Mouse (Mus musculus) adrenal gland, postnatal 14 days (tissue): Measurements from ENCODE around the gene Akr1b3. TPM values are rescaled to one million over a fixed set of nuclear protein-coding genes. Genes with fewer than 3 reads are reported as not detected.

Experiments
- DNase-seq: peaks from one replicate; pipeline ENCODE4 v3.0.0; 2021; ENCODE audit warnings: mixed read lengths
- total RNA-seq: library from RNA; stranded (reverse); gene quantifications from 2 replicates; pipeline ENCODE4 v1.2.3, GENCODE M21; 2021

The Akr1b3 gene
- total RNA-seq, 1 experiment from 2014 or later = 151 TPM

DNA sequence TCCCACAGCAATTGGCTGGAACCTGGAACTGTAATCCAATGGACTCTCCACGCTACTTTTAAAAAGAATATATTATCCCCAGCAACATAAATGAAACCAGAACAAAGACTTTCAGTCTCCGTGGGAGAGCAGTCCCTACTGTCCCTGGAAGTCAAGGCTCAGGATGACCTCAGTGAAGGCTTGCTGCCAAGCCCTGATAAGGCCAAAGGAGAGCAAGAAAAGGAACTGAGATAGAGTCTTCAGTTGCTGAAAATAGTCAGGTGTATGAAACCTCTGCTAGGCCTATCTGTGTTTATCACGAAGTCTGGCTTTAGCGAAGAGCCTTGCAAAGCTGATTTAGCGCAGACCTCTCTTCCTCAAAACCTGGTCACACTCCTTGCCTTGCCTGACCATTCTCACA, 14.1 kb upstream of the Akr1b3 start:
- DNase-seq = peak; percentile 61

GRCm38 (mm10) chr6:34322121-34322520, 4.8 kb upstream of the Akr1b3 start:
- DNase-seq = no peak

DNA sequence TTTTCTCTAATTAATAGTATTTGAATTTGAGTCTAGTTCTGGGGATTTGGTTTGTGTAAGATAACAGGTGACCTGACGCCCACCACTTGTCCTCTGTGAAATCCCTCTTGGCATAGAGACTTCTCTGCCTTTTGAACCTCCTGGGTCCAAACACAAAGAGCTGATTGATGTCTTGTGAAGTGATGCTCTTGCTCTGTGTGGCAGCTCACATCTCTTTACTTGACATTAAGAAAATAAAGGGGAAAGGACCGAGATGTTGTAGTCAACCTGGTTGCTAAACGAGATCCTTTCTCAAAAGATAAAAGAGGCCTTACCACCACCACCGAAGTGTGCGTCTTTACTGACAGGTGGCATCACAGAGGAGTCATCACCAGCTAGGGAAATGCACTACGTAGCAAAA, 1.4 kb upstream of the Akr1b3 start:
- DNase-seq = no peak

DNA sequence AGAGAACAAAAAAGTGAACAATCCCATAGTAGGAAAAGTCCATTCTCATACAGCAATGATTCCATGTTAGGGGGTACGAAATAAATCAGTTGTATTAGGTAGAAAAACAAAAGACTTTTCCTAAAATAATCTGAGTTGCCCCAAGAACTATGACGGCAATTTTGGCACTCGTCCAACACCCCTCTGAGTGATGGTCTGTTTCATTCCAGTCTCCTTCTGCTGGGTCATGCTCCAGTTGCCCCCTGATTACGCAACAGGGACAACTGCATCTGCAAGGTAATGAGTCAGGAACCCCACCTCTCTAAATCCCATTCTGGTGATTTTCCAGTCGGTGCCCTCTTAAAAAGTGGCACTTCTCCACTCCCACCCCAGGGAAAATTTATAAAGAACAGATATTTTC, 894 bp upstream of the Akr1b3 start:
- DNase-seq = peak; percentile 76

DNA sequence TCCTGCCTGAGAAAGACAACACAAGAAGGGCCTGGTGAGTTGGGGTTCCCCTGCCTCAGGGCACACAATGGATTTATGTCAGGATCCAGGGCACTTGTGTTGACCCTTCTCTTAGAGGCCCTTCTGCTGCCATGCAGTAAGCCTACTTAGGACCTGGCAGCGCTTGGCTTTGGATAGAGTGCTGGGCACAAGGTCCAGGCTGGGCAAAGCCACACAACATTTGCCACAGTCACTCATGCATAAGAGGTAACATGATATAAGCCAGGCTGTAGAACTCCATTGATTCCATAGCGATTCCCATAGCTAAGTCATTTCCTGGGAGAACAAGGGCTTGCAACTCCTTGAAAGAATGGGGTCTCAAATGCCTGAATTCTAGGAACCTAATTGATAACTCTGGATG, 3.4 kb downstream of the Akr1b3 start:
- DNase-seq = no peak

DNA sequence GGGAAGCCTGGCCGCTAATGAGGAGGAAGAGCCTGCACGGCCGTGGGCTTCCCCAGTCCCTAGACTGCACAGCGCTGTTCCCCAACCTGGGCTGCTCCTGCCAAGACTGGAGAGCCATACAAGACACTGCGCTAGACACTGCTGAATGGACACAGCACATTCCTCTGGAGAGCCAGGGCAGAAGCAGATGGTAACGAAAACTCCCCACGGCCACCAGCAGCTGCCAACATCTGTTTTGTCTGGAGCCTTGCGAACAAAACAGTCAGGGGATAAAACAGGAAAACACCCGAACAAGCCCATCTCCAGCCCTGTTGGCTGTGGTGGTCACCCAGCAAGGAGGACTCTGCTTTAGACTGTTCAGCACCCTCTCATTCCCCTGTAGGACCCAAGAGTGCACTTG, 3.9 kb downstream of the Akr1b3 start:
- DNase-seq = no peak

DNA sequence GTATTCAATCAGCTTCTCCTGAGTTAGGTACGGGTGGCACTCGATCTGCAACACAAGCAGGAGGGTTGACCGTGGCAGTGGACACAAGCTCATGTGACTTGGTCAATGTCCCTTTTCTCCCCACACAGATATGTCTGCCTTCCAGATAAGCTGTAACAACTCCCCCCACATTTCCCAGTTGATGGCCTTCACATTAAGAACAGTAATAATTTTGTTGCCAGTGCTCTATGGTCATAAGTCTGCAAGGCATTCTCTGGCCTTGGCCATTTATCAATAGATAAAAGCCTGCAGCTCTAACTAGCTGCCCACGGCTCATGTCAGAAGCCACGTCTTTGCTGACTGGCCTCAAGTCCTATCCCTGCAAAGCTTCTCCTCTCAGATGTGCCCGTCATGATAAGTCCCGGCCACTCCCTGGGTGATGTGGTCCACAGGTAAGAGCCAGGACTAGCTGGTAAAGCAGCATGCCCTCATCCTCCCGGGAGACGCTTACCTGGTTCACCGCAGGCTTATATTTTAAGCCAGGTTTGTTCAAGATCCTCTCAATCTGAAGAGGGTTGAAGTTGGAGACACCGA, 7.2 kb downstream of the Akr1b3 start:
- DNase-seq = peak; percentile 48

GRCm38 (mm10) chr6:34309526-34309925, 7.8 kb downstream of the Akr1b3 start:
- DNase-seq = no peak

DNA sequence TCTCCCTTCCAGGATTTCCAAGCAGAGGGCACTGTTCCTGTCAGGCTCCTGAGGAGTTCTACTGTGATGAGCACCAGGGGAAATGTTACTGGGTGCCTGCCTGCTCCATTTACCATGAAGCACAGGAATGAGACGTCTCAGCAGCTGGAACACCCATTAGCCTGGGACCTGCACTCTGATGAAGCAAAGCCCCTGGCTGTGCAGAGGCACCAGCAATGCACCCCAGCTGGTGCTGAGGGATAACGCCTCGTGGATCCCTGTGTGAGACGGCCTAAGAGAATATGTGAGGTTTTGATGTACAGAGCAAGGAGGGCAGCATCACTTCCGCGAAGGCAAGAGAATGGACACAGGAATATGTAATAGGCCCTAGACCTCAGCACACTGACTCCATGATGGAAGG, 10.5 kb downstream of the Akr1b3 start:
- no peak for DNase-seq

DNA sequence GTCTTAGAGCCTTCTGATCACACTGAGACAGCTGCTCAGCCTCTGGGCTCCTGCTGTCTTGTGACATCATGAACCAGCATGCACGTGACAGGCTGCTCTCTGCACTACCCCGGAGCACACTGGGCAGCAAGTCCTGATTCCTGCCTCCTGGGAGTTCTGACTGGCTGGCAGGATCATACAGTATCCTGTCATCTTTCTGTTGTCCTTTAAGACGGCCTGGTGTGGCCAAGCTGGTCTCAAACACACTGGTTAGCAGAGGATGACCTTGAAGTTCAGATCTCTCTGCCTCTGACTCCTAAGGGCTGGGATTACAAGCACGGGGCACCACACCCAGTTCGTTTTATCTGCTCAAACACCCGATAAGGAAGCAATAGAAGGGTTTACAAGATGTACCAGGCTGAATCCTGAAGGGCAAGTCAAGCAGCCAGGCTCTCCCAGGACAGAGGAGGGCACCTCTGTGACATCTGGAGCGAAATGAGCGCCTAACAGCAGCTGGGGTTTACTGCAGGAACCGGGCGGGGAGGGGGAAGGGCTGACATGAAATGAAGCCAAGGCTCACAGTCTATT, 12.5 kb downstream of the Akr1b3 start:
- peak; percentile 77 for DNase-seq

DNA sequence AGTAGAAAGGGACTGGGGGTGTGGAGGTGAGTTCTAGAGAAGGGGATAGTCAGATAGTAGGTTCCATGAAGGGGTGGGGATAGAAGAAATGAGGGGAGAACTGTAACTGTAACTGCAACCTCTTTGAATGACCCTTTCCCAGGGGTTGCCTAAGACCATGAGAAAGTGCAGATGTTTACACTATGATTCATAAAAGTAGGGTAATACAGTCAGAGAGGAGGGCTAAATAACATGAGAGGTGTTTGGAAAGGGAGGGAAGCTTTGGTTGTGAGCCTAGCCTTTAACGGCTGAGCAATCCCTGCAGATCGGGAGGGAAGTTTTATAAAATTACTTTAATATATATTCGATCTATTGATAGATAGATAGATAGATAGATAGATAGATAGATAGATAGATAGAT, 20.2 kb downstream of the Akr1b3 start:
- no peak for DNase-seq

GRCm38 (mm10) chr6:34295437-34295836, 21.8 kb downstream of the Akr1b3 start:
- no peak for DNase-seq

- DNase-seq = peak; percentile 87
These were observed 24.3 kb downstream of the Akr1b3 start for GRCm38 (mm10) chr6:34292882-34293487.

DNA sequence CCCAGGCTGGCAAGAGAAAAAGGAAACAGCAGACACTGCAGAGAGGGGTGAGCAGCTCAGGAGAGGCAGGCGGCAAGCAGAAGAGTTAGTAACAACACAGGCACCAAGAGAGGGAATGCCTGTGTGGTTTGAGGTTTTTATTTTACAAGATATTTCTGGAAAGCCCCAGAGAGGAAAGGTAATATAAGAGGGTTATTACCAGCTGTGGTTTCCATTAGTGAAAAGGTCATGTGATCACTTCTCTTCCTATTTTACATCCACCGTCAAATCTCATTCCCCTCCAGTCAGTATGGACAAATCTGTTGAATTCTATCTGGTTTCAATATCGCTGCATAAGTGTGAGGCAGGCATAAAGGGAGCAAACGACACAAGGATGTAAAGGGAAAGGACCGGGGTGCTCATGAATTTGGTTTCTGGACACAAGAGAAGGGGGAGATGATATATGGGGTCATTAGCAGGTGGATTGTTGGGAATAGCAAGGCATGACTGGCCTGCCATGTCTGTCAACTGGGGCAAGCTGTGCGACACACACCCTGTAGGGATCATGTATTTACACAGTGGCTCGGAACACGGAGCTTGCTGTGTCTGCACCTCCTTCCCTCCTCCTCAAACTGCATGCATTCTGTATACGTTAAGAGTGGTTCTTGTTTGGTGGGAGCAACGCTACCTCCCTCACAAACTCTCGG, 24.9 kb downstream of the Akr1b3 start:
- DNase-seq = no peak

GRCm38 (mm10) chr6:34290681-34291080, 26.6 kb downstream of the Akr1b3 start:
- no peak for DNase-seq

DNA sequence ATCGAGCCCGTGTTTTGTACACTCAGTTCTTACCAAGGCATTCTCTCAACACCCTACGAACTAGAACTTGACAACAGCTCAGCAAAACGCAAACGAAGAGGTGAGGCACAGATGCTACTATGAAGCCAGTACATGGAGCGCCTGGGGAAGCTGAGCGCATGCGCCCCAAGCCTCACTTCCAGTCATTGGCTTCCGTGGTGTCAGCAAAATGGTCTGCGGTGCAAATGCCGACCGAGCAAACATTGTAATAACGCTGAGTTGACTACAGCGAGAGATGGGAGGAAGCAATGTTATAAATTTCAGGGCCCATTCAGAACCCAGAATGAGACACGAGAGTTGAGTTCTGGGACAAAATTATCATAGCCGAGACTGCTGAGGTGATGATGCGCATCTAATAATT, 27.2 kb downstream of the Akr1b3 start:
- no peak for DNase-seq

- peak; percentile 56 for DNase-seq
These were observed 29.2 kb downstream of the Akr1b3 start for GRCm38 (mm10) chr6:34288098-34288497.

- DNase-seq = no peak
These were observed 30.4 kb downstream of the Akr1b3 start for GRCm38 (mm10) chr6:34286841-34287240.

DNA sequence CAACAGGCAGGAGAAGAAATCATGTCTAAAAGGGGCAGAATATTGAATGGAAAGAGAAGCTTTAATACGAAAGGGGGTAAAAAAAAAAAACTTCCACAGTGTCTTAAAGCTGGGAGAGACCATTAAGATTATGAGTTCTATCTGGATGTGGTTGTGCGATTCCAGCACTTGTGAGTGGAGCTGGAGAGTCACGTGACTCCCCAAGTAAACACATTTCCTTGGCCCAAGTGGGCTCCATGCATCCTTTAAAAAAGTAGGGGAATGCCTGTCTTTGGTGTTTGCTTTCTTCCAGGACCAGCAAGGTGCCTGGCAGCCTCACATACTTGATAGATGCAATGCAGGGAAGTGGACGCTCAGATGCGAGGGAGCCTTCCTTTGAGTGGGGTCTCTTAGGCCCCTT, 38.9 kb downstream of the Akr1b3 start:
- DNase-seq = no peak

GRCm38 (mm10) chr6:34277665-34278064, 39.6 kb downstream of the Akr1b3 start:
- peak; percentile 65 for DNase-seq

GRCm38 (mm10) chr6:34274346-34274745, 42.9 kb downstream of the Akr1b3 start:
- no peak for DNase-seq

GRCm38 (mm10) chr6:34273073-34273472, 44.2 kb downstream of the Akr1b3 start:
- no peak for DNase-seq

GRCm38 (mm10) chr6:34272462-34272861, 44.8 kb downstream of the Akr1b3 start:
- DNase-seq = no peak

DNA sequence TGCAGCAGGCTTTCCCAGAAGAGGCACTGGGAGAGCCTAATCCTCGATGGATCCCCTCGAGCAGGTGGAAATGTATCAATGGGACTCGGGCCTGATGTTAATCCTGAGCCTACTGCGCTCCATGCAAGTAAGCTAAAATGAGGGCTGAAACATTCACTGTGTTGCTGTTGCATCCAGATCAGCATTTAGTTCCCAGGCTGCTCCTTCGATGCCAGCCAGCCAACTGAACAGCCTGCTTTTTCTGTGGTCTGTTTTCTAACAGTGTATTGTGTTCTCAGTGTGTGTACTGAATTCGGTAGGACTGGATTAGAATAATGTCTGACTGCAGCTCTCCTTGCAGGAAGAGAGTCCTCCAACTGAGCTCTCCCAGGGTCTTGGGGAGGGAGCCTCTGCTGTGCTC, 46.6 kb downstream of the Akr1b3 start:
- DNase-seq = no peak
